Mouse (Mus musculus) granulocyte monocyte progenitor cell, adult 5-6 weeks (primary cell): ENCODE measurements at regions not wholly inside any gene's neighbourhood (a gene's known extent, or its start where the extent isn't known, plus 50 kb on each side); places are given as distances from the start of the nearest gene placed in this dataset.

Source experiments
- ATAC-seq: replicated peaks from 2 replicates; pipeline ENCODE4 v1.8.0; 2016; ENCODE audit warnings: mild to moderate bottlenecking, moderate TSS enrichment, inconsistent platforms; ENCODE audit not compliant: poor library complexity, severe bottlenecking

DNA sequence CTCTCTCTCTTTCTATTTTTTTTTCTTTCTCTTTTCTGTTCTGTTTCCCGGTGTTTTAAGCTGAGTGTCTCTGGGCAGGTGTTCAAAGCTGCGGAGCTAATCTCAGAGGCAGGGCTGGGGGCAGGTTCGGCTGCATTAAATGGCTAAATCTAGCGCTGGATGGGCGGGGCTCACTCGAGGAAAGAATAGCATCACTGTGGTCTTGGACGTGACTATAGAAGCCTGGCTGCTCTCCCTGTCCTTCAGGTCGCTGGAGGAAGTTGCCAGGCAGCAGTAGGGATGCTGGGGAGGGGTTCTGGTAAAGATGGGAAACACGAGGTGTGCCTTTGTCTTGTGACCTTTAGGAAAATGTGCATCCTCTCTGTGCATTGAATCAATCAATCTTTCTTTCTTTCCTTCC lies 88.0 kb upstream of the Runx3 start:
- ATAC-seq, result no peak

DNA sequence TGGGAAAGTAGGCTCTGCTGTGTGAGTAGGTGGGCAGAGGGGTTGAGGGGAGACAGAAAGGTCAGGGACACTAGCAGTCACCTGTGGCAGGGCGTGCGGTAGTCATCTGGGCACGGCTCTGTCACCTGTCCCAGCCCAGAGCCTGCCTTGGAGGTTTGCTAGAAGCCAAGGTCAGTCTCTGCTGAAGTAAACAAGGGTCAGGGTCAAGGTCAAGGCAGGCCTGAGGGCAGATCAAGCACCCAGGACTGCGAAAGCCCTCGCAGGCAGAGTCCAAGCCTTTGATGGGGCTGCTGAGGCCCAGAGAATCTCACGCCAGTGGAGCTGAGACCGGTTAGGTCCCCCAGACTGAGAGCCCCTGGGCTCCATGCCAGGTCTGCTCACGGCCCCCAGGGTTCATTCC lies 87.2 kb upstream of the Runx3 start:
- ATAC-seq, result no peak

DNA sequence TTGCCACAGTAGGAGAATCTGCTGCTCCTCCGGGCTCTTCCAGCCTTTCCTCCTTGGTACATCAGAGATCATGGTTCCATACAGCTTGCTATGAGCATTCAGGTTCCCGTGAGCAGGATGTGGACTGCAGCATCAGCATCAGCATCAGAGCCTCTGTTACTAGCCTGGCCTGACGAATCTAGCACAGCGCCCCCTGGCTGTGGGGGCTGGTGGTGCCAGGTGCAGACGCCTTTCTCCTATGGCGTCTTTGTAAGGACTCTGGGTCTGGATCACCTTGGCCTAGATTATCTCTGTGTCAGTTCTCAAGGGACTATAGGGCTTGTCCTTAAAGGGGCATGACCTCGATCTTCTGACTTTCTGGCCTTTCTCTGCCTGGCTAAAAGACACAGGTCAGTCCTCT lies 86.0 kb upstream of the Runx3 start:
- ATAC-seq, result peak; percentile 43

DNA sequence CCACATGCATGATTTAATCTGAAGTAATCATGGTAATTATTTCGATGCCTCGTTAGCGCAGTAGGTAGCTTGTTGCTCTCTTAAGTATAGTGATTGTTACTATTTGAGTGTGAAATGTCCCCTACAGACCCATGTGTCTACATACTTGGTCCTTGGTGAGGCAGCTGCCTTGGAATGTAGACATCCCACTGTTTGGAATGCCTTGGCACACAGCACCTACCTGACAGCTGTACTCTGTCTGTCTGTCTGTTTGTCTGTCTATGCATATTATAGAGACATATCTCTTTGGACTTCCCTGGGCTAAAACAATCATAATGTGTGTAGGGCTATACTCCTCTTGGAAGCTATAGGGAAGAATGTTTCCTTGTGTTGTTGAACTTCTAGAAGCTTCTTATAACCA lies 83.7 kb upstream of the Runx3 start:
- ATAC-seq, result no peak

DNA sequence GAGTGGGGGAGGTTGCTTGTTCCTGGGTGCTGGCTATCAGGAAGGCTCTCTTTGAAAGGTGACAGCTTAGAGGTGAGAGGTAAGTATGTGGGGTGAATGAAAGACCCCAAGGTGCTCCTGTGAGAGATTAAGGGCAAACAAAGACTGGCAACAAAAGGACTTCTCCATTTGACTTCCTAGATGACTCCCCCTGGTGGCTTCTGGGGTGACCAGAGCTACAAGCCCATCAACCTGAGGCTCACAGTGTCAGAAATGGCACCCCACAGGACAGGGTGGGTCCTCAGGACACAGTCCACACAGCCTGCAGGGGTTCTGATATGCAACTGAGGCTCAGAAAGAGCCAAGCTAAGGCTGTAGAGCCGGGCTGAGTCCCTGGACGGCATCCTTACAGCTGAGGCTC lies 81.2 kb upstream of the Runx3 start:
- peak; percentile 48 for ATAC-seq

- no peak for ATAC-seq
These were observed 78.5 kb upstream of the Runx3 start for GRCm38 (mm10) chr4:135041921-135042320.

GRCm38 (mm10) chr4:135042501-135042900 lies 78.0 kb upstream of the Runx3 start:
- peak; percentile 68 for ATAC-seq

DNA sequence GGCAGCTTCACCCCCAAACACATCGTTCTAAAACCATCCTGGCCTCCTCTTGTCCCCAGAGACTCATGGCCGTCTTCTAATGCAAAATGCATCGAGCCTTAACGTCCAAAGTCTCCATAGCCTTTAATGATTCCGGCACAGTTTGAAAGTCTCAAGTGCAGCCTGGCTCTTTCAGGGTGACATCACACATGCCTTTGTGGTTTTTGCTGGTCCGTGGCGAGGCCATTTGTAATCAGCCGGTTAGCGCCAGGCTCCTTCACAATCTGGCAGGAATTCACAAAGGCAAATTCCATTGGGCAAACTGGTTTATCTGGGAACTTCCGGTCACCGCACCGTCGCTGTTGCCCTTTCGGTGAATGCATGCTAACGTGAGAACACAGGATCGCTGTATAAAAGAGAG lies 75.4 kb upstream of the Runx3 start:
- ATAC-seq, result no peak

GRCm38 (mm10) chr4:135046619-135047018 lies 73.8 kb upstream of the Runx3 start:
- no peak for ATAC-seq

GRCm38 (mm10) chr4:135047251-135047650 lies 73.2 kb upstream of the Runx3 start:
- no peak for ATAC-seq

- no peak for ATAC-seq
These were observed 72.7 kb upstream of the Runx3 start for GRCm38 (mm10) chr4:135047771-135048170.

DNA sequence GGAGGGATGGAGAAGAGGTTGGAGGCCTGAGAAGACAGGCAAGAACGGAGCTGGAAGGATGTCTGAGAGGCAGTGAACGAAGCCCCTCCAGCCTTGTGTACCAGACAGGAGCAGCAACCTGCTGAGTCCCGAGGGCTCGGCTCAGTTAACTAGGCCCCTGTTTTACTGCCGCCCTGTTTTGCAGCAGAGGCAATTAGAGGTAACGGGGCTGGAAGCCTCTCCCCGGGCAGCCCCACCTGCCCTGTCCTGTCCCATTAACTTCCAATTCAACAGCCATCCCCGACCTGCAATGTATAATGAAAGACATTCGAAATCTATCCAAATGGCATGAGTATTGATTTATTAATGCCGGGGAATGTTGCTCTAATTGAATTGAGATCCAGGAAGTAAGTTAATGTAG lies 70.5 kb upstream of the Runx3 start:
- no peak for ATAC-seq

DNA sequence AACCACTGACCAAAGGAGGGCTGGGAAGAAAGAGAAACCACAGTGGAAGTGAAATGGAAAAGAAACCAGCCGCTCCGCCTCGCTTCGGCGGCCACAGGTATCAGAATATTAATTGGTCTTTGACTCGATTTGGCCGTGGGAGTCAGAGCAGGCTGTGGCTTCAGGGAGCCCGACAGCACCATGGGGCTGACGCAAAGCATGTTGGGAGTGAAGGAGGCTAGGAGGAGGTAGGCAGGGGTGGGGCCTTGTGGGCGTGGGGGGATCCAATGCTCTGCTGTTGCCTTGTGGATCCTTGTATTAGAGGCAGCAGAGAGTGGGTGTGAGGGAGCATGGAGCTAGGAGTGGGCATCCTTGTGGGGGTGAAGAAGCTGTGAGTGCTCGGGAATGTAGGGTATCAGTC lies 69.0 kb upstream of the Runx3 start:
- no peak for ATAC-seq

DNA sequence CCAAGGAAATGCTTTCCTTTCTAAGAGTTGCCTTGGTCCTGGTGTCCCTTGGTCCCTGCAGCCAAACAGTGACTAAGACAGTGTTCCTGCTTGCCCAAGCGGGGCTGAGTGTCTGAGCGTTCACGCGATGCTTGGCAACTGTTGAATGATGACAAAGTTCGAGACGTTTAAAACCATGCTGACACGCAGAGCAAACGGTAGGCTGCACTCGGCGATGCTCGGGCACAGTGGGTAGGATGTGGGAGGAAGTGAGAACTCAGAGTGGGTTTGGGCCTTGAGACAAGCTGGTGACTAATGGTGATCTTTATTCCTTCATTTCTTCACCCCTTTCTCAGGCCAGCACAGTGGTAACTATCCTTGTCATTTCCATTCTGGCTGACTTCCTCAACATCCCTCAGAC lies 66.9 kb upstream of the Runx3 start:
- peak; percentile 82 for ATAC-seq

DNA sequence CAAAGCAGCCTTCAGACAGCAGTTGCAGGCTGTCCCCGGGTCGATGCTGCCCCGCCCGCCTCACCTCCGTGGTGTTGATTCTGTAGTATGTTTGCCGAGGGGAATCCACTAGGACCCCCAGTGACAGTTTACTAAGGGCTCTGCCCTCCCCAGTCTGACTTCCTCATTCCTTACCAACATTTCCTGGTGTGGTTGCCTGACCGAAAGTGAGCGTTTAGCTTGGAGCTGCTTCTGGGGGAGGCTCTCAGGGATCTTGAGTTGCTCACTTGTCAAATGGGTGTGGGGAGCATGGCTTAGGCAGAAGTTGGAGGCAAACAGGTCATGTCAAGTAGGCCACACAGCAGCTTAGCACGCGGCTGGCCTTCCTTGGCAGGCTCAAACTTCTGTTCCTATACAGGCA lies 66.1 kb upstream of the Runx3 start:
- peak; percentile 79 for ATAC-seq

DNA sequence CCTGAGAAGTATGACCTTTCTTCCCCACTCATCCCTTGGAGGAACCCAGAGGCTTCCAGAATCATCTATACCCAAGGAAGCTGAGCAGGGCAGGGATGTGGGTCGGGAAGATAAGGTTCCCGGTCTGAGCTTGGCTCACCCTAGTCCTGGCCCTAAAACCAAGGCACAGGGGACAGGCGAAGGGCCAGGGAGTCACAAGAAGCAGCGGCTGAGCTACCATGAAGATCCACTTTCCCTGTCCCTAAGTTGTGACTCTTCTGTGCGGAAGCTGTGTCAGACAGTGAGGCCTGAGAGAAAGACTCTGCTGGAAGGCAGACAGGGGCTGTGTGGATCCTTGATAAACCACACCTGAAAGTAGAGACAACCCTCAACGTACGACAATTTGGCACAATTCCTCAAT lies 64.1 kb upstream of the Runx3 start:
- ATAC-seq, result no peak

GRCm38 (mm10) chr4:135057286-135057685 lies 63.2 kb upstream of the Runx3 start:
- no peak for ATAC-seq

GRCm38 (mm10) chr4:135058895-135059294 lies 61.6 kb upstream of the Runx3 start:
- ATAC-seq, result peak; percentile 70

GRCm38 (mm10) chr4:135061030-135061743 lies 59.3 kb upstream of the Runx3 start:
- ATAC-seq, result no peak; the same call in 1 of the 2 replicates

DNA sequence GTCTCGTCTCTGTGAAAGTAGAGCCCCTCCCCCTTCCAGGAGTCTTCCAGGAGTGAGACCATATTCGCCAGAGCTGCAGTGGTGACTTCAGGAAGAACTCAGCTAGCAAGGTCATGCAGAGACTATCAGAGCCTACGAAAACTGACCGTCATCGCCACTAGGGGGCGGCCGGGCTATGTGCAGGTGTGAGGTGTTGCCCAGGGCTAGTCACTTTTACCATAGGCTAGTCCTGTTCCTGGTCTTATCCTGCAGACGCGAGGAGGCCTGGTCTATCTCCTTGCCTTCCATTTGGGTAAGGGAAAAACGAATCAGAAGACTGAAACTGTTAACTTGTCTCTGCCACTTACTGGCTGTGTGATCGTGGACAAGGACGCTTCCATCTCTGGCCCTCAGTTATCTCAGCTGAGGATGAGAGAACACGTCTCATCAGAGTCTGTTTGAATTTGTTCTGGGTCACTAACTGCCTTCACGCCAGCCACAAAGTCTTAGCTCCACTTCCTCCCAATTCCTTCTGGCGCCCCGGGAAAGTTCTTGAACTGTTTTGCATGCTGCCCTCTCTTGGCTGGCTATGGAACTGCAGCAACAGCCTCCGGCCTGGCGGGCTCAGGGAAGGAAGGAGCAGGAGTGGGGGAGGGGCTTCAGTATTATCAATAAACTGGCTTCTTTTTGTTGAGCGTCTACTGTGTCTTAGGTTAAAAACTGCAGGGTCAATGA lies 53.5 kb upstream of the Runx3 start:
- peak; percentile 40 for ATAC-seq

DNA sequence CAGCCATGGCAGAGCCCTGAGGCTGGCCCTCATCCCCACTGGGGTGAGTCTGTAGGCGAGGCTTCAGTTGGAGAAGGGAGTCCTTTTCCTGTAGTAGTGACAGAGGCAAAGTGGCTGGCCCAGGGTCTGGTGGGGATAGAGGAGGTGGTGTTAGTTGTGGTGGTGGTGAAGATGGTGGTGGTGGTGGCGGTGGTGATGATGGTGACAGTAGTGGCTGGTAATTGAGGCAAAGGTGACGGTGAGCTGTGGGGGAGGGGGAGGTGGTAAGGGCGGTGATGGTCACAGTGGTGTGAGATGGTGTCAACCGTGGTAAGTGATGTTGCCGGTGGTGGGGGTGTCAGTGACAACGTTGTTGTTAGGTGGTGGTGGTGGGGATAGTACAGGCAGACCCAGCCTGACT lies 52.6 kb upstream of the Runx3 start:
- no peak for ATAC-seq

DNA sequence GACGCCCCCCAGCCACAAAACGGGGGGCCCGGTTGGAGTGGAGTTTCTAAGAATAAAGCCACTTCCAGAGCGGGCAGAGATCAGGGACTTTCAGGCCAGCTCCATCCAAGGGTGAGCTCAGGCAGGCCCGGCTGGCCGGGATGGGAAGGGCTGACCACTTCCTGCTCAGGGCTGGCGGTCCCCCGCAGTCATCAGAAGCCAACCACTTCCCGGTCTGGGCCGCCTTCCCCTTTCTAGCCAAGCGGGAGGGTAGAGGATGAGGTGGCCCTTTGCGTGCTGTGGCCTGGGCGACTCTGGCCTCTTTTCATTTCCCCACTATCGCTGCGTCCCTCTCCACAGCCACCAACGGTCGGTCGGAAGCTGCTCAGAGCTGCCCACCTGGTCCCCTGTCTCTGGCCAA lies 50.6 kb upstream of the Runx3 start:
- ATAC-seq, result peak; percentile 90
